Mouse (Mus musculus) adrenal gland, adult (tissue): ENCODE measurements around the gene Adamts9.

ENCODE experiments used
- DNase-seq, 2 experiments: peaks; one replicate each; pipeline ENCODE4 v3.0.0; 2022 to 2023; ENCODE audit warnings: low spot score in 1 of 2; ENCODE audit not compliant: inconsistent age in 2 of 2

The Adamts9 gene

DNA sequence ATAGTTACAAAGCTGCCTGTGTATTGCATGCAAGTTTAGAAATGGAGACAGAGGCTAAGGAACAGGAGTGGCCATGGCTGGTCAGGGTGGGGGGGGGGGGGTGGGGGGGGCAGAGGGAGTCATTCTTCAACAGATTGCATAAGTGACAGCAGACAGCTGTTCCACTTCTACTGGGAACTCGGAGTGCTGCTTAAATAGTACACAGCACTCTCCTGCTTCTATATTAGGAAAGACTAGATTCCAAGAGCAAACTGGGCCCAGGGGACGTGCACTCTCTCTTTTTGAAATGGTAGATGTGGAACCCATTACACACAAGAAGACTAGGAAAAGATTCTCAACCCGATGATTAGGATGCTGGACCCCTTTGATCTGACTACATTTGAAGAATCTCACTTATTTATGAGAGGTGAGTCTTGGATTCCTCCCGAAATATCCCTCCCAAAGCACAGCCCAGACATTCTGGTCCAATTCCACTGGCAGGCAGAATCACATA, 74.2 kb downstream of the Adamts9 start, which contains the start of gene Gm15737:
Gene Gm15737, plus strand, starts transcription at position 269 of the 493 bp plus-strand sequence.
- peak; percentile 33 to 70 for DNase-seq

DNA sequence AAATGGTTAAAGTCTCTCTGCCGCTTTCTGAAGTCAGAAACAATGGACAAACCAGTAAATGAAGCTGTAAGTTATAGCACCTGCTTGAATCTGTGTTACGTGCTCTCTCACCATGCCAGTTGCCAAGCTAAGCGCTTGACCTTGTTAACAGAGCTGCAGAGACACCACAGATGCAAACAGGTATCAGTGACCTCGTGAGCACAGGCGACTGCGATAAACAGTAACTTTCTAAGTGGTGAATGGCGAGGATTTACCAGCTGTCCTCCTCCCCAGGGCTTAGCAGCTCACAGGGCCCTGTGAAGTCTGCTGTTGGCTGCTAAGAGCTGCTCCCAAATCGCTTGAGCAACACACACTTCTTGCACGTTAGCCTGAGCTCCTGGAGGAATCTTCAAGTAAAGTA, 80.7 kb downstream of the Adamts9 start:
- no peak for DNase-seq

DNA sequence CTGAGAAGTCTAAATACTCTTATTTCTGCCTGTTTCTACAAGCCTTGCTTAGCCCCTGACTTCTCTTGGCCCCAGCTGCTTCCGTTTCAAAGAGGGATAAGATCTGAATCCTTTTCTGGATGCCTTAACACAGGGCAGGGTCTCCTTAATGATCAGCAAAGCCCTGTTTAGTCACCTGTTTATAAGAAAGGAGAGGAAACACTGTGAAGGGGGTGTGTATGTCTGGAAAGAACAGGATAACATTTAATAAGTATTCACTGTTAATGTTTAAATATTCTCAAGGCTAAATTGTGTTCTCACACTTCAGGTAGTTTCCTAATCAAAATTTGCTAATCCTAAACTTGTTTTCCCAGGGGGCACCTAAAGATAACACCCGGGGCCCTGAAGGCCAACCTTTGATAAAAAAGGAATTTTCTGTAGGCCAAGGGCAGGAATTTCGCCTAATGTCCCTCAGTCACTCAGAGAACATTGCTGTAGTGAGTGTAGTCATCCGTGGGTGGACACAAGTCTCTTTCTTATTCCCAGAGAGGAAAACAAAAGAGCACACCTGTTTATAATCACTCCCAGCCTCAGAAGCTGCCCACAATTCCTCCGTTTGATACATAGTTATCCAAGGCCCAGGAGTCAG, 82.9 kb downstream of the Adamts9 start:
- DNase-seq = peak in 1 of 2 experiments; percentile 67

DNA sequence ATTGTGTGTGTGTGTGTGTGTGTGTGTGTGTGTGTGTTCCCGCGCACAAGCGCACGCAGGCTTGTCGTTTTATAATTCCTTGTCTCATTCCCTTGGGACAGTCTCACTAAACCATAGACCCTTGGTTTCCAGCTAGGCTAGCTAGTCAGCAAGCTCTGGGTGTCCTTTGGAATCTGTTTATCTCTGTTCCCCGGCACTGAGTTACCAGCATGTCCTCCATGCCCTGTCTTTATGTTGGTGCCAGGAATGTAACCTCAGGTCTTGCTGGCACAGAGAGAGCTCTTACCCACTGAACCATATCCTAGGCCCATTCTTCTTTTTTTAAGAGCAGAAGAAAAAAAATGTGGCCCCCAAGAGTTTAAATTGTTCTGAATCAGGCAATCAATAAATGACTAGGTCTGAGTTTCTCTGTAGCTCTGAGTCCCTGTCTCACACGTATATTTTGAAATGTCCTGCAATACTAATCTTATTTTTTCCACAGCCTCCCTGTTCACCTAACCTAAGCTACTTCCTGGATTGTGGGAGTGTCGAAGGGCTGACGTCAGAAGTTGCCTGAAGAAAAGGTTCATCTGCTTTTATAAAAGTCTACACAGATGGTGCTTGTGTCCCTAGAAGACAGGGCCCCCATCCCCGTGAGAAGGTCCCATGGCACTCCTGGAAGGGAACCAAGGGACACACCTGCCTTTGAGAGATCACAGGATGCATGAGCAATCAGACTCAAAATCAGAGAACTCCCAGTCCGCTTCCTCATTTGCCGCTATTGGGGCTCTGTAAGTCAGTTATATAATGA, 84.4 kb downstream of the Adamts9 start:
- DNase-seq = no peak

DNA sequence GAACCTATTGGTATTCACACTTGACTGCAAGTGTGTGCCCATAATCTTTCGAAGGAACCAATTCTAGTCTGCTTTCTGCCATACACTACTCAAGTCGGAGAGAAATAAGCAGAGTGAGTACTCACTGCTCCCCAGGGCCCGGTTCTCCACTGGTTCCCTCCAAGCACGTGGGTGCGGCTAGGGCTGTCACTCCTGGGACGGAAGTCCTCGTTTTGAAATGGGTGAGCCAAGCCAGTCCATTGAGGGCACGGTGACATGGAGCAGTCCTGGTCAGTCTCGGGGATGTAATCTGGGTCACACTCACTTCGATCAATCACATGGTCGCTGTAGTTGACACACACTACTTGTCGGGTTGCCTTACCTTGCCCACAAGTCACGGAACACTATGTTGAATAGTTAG, 85.5 kb downstream of the Adamts9 start:
- DNase-seq = no peak

DNA sequence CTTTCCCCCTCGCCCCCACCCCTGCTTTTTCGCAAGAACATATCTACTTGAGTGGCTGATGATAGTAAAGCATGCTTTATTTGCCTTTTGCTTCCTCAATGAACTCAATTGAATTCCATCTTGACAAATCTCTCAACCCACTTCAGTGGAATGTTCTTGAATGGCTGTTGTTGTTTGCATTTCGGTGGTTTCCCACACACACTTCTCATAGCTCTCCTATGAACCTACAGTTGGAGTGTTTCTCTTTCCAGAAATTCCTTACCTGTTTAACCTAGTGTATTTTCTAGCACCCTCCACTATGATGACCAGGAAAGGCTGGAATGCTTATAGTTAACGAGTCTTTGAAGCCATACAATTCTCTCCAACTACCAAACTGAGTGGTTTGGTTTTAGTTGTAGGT, 88.4 kb downstream of the Adamts9 start:
- no peak for DNase-seq

DNA sequence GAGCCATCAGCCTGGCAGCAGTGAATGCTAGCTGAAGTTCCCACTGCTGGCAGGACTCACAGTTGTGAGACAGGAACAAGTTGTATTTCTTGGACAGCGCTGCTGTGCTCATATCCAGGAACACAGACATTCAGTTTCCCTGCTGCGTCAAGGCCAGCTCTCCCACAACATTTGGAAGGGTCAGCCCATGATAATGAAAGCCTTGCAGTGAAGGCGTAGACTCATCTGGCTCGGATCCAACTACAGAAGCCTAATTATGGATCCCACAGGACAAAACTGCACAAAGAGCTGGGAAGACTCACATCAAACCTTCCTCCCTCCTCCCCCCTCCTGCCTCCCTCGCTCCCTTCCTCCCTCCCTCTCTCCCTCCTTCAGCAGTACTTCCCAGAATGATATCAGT, 93.0 kb downstream of the Adamts9 start:
- peak; percentile 87 to 89 for DNase-seq

DNA sequence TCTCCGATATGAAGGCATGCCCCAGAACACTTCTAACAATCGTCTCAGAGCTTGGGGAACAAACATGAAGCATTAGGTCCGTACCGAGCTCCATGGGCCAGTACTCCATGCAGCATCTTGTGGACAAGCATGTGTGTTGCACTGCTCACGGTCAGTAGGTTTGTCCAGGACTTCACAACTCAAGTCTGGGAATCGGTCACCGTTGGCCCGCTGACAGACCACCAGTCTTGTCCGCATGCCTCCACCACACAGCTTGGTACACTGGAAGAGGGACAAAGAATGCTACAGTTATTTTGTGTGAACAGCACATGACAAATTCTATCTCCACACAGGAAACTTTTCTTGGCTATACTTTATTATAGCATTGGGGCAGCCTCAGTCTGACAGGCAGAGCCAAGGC, 94.1 kb downstream of the Adamts9 start:
- DNase-seq = no peak

DNA sequence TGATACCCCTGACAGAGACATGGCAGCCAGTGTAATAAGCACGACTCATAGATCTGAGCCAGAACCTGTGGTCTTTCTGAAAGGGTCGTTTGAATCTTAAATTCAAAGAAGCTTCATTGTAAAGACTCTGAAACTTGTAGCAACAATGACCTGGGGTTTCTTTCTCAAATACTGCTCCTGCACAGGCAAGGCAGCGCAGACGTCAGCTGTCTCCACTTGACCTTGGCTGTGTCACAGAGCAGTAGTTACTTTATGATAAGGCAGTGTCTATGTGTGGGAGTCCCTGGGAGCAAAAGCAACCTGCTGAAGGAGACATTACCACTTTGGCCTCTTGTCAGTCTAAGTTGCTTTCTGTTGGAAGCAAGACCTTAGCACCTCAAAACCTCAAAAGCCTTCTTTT, 96.7 kb downstream of the Adamts9 start:
- peak; percentile 62 to 79 for DNase-seq

DNA sequence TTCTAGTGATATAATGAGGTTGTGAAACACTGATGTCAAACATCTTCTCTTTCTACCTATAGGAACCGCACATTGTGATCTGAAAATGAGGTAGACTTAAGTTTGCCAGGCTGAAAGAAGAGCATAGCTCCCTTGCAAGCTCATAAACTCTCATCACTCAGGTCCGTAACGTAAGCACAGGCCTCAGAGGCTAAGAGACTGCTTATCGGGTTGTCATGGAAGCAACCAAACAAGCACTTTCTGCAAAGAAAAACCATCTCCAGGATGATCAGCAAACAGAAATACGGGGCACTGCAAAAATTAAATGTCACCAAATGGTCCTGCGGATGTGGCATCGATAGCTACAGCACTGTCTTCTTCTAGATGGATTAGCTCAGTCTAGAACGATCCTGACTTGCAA, 97.4 kb downstream of the Adamts9 start:
- DNase-seq = peak in 1 of 2 experiments; percentile 59

DNA sequence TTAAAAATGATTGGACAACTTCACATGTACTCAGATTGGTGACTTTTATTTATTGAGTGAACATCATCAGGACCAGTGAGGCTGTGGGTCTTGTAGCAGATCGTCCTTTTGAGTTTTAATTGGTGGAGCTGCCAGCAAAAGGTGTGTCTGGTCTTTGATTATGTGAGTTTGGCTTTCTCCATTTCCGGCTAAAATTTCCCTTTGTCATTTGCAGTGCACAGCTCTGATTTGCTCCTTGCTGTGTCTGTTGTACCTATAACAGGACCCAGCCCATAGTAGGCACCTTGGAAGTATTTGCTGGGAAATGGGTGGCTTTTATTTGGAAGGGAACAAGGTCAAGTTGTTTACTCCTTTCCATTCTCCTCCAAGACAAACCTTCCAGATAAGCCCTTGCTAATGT, 99.8 kb downstream of the Adamts9 start:
- DNase-seq = no peak

DNA sequence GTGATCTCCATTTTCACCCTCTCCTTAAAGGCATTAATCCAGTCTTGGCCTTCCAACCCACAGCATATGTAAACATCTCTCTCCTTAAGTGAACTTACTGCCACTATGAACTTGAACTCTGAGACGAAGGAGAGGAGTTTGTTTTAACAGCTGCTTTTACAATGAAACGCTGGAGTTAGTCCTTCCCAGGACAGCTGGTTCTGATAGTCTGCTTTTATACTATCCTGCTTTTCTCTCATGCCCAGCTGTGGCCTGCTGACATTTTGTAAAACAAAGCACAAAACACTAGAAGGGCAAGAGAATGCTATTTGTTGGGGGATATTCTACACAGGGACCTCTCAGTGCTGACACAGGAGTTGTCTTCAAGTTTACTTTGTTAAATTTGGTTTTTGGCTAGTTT, 101.3 kb downstream of the Adamts9 start:
- no peak for DNase-seq

DNA sequence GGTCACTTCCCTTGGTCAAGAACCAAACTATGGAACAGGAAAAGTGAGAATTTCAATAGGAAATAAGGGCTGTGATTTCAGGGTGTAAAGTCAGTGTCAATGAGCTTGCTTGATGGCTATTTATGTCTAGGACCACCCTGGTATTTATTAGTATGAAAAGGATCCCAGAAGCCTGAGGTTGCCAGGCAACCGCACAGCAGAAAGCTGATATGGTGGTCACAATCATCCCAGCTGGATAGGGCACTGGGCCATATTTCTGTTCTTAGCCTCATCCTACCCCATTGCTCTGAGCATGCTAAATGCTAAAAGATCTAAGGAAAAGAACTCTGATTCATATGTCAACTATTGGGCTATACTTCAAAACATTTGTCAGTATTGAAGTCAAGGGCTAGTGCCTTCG, 112.2 kb downstream of the Adamts9 start:
- no peak for DNase-seq

DNA sequence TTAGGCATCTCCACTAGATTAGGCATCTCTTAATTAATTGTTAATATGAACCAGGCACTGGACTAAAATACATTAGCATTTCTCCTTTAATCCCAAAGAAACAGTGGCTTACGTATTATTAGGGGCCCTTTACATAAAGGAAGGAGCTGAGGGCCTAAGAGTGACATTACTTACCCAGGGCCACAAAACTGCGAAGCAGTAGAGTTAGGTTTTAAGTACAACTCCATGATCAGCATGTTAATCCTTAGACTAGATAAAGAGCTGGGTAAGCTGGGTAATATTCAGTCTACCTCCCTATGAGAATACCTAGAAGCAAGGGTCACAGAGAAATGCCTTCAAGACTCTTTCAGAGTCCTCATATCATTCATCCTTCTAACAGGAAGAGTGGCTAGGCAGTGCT, 114.1 kb downstream of the Adamts9 start:
- DNase-seq = no peak

DNA sequence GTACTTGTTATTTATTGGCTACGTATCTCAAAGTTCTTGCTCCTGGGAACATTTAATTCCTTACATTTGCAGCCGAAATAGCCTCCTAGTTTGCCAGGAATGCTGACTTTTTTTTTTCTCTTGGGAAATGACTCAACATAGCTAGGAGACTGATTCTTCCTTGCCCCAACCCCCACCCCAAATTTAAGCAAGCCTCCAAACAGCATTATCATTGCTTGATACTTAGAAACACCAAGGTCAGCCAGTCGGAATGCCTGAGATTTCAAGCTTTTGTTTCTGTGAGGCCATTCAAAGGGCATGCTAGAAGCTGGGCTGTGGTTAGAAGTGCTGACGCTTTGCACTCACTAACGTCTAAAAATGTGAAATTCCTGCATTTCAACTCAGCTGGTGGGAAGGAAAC, 115.9 kb downstream of the Adamts9 start:
- peak; percentile 36 to 82 for DNase-seq

DNA sequence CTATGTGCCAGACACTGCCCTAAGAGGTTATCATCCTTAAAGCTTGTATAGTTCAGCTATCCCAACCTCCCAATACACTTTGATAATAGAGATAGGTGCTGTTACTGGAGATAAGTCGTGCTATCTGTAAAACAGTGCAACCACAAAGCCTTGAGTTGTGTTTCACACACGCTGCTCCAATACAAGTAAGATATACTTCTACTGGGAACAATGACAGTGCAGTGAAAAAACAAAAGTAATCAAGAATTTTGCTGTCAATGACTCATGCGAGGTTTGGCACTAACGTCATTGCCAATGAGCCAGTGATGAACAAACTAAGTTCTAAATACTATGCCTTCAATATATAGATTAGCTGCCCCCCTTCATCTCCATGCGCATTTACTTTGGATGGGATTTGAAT, 116.7 kb downstream of the Adamts9 start:
- DNase-seq = peak; percentile 23 to 81

DNA sequence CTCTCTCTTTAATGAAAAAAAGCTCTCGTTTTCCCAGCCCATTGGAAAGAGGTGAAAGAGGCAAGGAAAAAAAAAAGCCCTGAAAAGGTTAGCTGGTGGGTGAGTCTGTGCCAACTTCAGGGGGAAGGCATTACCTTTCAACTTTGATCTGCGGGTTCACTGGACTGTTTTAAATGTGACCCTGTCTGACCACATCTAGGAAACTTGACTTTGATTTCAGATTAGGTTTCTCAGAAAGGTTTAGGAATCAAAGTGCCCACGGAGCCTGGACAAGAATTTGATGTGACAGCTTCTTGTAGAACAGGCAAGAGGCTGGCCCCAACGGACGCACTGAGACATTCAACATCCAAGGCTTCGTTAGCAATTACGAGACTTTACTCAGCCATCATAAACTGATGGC, 119.3 kb downstream of the Adamts9 start:
- no peak for DNase-seq

DNA sequence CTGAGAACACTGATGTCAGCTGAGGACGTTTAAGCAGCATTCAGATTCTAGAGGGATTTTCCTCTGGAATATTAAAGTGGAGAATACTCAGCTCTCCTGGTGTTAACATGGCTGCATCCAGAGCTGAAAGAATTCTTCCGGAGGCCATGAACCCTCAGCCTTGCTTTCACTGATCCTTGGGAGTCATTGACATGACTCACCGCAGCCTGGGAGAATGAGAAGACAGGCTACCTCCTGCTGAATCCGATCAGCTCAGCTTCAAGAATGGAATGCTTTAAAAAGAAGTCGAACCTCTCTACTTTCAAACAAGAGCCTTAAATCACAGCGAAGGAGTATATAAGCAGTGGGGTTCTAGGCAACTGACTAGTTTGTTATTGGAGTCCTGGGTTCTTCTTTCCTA, 121.3 kb downstream of the Adamts9 start:
- DNase-seq = peak; percentile 45 to 79

DNA sequence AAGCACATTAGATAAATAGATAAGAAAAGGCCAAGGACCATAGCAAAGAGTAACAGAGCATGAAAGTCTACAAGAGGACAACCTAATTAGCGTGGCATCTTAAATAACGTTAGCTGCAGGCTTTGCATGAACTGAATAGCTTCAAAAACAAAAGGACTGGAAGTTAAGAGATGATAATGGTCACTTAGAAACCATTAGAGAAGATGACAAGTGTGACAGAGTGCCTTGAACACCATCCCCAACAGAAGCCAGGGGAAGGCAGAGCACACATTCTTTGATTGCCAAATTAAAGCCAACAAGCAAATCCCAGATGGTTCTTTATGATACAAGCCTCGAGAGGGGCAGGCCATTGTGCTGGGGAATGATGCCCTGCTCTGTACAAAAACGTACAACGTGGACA, 121.7 kb downstream of the Adamts9 start:
- no peak for DNase-seq

DNA sequence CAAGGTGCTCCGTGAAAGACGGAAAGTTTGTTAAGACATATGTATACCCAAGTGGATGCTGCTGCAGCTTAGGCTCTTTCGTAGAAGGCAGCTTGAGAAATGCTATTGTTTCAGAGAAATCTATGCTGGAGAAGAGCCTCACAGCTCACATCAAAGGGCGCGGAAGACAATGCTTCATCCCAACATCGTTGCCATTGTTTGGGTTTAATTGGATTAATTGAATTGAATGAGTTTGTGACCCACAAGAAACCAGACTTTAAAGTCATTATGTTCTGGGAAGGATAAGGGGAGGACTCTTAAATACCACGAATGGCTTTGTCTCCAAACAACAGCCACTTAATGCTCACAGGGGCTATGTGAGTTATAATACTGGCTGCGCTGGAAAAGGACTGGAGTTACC, 125.6 kb downstream of the Adamts9 start:
- no peak for DNase-seq

DNA sequence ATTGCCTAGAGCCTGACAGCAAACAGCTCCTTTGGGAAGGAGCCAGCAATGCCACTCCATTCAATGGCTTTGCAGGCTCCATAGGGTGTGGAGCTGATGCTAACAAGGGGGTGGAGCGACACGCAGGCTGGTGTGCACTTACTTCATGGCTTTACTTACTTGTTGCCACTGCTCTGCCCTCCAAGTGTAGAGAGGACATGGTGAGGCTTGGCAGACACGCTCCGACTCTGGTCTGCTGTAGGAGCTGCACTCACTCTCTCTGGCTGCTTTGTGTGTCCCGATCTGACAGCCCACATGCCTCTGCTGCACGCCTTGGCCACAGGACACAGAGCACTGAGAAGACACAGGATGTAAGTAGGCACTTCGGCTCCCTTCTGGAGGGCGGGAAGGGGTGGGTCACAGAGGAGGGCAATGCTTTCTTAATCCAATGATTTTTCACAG, 127.0 kb downstream of the Adamts9 start, which contains the start of gene A730049H05Rik:
Gene A730049H05Rik, plus strand, starts transcription at position 168 of the 441 bp plus-strand sequence.
- DNase-seq = no peak

DNA sequence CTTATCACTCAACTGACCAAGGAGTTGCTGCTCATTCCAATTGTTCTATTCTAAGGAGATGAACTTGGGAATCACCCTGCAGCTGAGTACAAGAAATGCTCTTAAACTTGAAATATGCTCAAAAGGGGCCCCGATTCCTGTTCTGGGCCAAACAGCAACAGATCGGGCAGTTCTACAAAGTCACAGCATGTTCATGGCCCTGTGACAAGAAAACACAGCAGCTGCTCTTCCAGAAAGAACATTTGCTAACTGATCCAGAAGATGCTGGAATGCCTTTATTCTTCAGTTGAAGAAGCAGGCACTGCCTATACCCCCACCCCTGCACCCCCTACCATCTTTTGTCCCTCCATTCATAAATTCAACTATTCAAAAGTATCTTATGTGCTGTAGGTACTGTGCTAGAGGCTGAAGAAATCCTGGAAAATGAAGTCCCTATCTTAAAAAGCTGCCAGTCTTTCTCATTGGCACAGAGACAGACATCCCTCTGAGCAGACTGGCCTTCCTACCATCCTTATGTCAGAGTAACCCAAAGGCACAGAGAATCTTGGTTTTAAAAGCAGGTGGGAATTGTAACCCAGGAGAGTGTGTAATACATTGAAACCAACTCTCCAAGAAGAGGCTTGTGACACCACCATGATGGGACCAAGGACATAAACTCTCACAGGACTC, 130.5 kb downstream of the Adamts9 start:
- no peak for DNase-seq
